In the genomic region with DNA sequence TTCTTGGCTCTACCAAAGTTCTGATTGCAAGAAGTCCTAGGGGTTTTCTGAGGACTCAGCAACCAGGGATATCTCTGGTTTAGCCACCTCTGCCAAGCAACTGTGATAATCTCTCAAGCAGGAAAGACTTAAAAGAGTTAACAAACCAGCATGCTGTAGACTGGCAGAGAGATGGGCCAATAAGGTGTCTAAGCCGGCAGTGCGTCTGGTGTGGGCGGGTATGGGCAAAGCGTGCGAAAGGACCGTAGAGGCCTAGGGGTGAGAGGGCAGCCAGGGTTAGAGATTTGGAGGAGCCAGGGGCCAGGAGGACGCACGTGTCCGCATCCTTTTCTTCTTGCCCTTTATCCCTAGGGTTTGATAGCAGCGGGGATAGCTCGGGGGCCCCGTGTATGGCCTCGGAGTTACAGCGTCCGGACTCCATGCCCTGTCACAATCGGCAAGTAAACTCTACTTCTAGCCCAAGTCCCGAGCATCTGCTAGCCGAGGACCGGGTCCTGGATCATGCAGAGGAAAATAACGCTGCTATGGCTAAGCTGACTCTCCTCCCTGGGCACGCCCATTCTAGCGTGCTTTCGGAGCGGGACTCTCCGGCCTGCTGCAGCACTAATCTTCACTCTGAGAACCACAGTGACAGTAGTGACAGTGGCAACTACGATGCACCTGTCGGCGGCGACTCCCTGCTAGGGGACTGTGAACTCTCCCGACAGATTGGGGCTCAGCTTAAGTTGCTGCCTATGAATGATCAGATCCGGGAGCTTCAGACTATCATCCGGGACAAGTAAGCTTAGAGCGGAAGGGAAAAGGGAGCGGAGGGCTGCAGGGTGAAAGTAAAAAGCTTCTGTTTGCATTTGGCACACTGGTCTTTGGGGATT, we compare ENCODE assay signal across 8 mouse cellular contexts. TPM values are rescaled to one million over a fixed set of nuclear protein-coding genes. Genes with fewer than 3 reads are reported as not detected.
A peak's percentile ranks its signal among the peaks of the same experiment; 100 is the strongest.
DNase-seq lines count a peak whose midpoint lies in the region; ATAC-seq and TF ChIP-seq lines count a peak whose summit lies in the region.

A gene (plus strand): TSS at position 247 of the 872 bp plus-strand sequence.

- TF ChIP-seq CTCF in embryonic fibroblast, embryonic 13.5 days (IDR thresholded peaks at IDR 0.05; ENCODE audit: borderline replicate concordance, insufficient read depth, low read length) = no peak

- peak within 1 kb of the TSS; percentile 53 for H3K4me2 ChIP-seq in kidney, embryonic 15.5 days

- H3K4me1 ChIP-seq in embryonic fibroblast, embryonic 13.5 days (ENCODE audit: control insufficient read depth, insufficient read depth, low read length) = no peaks in the 10 kb centered on the region
- no peaks in the 10 kb centered on the region for H3K4me1 ChIP-seq in heart, embryonic 10.5 days
- no peaks in the 10 kb centered on the region for H3K4me1 ChIP-seq in kidney, embryonic 15.5 days

- H3K4me3 ChIP-seq in embryonic fibroblast, embryonic 13.5 days (ENCODE audit: insufficient read depth, low read length) = peak within 1 kb of the TSS; percentile 73
- H3K4me3 ChIP-seq in heart, embryonic 10.5 days = peak within 1 kb of the TSS; percentile 65
- H3K4me3 ChIP-seq in kidney, embryonic 15.5 days (replicated peaks) = peak within 1 kb of the TSS; percentile 60

- ATAC-seq in kidney, embryonic 15.5 days (replicated peaks; ENCODE audit: low FRiP score) = peak; percentile 95
- ATAC-seq in monocyte, adult 5-6 weeks (replicated peaks; ENCODE audit: insufficient number of reproducible peaks, low FRiP score, low TSS enrichment, poor library complexity, severe bottlenecking) = peak; percentile 99

- no peaks in the 10 kb centered on the region for H3K36me3 ChIP-seq in heart, embryonic 10.5 days
- H3K36me3 ChIP-seq in kidney, embryonic 15.5 days = no peaks in the 10 kb centered on the region

- peak within 1 kb of the TSS; percentile 57 for H3K27ac ChIP-seq in embryonic fibroblast, embryonic 13.5 days (ENCODE audit: insufficient read depth, low read length)
- H3K27ac ChIP-seq in heart, embryonic 10.5 days = peak within 1 kb of the TSS; percentile 79
- H3K27ac ChIP-seq in kidney, embryonic 15.5 days = peak within 1 kb of the TSS; percentile 78

- TF ChIP-seq POLR2A in embryonic fibroblast, embryonic 13.5 days (IDR thresholded peaks at IDR 0.05; ENCODE audit: low read depth, low read length) = peak; percentile 60; the same call in 1 of the 2 replicates

- H3K9ac ChIP-seq in kidney, embryonic 15.5 days = peak within 1 kb of the TSS; percentile 50

- H3K27me3 ChIP-seq in heart, embryonic 10.5 days (ENCODE audit: insufficient read depth, poor library complexity, severe bottlenecking) = peaks cover 10% of the 10 kb centered on the region; the same call in 1 of the 2 replicates
- H3K27me3 ChIP-seq in kidney, embryonic 15.5 days = peaks cover 27% of the 10 kb centered on the region

- H3K9me3 ChIP-seq in heart, embryonic 10.5 days = no peaks in the 10 kb centered on the region
- H3K9me3 ChIP-seq in kidney, embryonic 15.5 days (replicated peaks) = no peaks in the 10 kb centered on the region

- 18% methylated on average over 34 of the region's 34 CpGs for WGBS in heart, embryonic 10.5 days
- WGBS in kidney, embryonic 15.5 days = 20% methylated on average over 34 of the region's 34 CpGs

- peak; percentile 67 to 70 for DNase-seq in B cell, adult 2 months
- peak; percentile 95 for DNase-seq in brain, adult 2 months (ENCODE audit: low read depth, low spot score)
- peak; percentile 77 for DNase-seq in heart, embryonic 10.5 days (ENCODE audit: low spot score)
- DNase-seq in liver = peak; percentile 74
- peak; percentile 80 to 82 for DNase-seq in spleen, postnatal 36 days (ENCODE audit: low spot score in 2 of 2)

RNA-seq across cellular contexts. Expression of the gene that starts here (rescaled TPM):
- polyA plus RNA-seq in embryonic fibroblast, embryonic 13.5 days (2011; ENCODE audit: insufficient read length, low read depth, missing spikeins) = 15.9 and 17.9 TPM in 2 replicates
- 1.8 and 2.7 TPM in 2 replicates for polyA plus RNA-seq in heart, embryonic 10.5 days (2016; fragmentation: Nextera tagmentation; extraction: Ambion mirVana)
- 2.5 TPM in 2 replicates for polyA plus RNA-seq in kidney, embryonic 15.5 days (2015; fragmentation: Nextera tagmentation; extraction: Ambion mirVana)
- 6.0 to 11.7 TPM (median 6.3 TPM) in 3 replicates for total RNA-seq in monocyte, adult 5-6 weeks (2017)

Comparison
In these comparisons a context has a peak if more than half of its experiments do, and no peak if none do; other contexts are left out.
1. Peak in every context shown above with its lines: DNase-seq, ATAC-seq, H3K4me3 ChIP-seq and H3K27ac ChIP-seq.